Mouse (Mus musculus) urinary bladder, adult 2 months (tissue): ENCODE measurements around the gene Ddx18. TPM values are rescaled to one million over a fixed set of nuclear protein-coding genes. Genes with fewer than 3 reads are reported as not detected.

ENCODE experiments used
- DNase-seq: peaks from one replicate; pipeline ENCODE4 v3.0.0; 2022; ENCODE audit warnings: low spot score
- polyA plus RNA-seq: library from polyadenylated mRNA; depleted of rRNA; stranded (reverse); fragments of >200 nt; gene quantifications from 2 replicates; pipeline ENCODE4 v1.2.3, GENCODE M21; 2012; rRNA removed

Gene Ddx18
- 40.4 and 43.0 TPM in 2 replicates for polyA plus RNA-seq

- DNase-seq = peak; percentile 97
Measured at GRCm38 (mm10) chr1:121567521-121568489, at the start of gene Ddx18. Ddx18 (minus strand) TSS chr1:121567989.

GRCm38 (mm10) chr1:121608000-121608399, 40.2 kb upstream of the Ddx18 start:
- no peak for DNase-seq

GRCm38 (mm10) chr1:121605118-121605517, 37.3 kb upstream of the Ddx18 start:
- DNase-seq = no peak

- no peak for DNase-seq
Measured at GRCm38 (mm10) chr1:121601893-121602292, 34.1 kb upstream of the Ddx18 start.

- no peak for DNase-seq
Measured at GRCm38 (mm10) chr1:121601084-121601483, 33.3 kb upstream of the Ddx18 start.

GRCm38 (mm10) chr1:121598421-121598820, 30.6 kb upstream of the Ddx18 start:
- no peak for DNase-seq

GRCm38 (mm10) chr1:121596951-121597625, 29.3 kb upstream of the Ddx18 start:
- DNase-seq = no peak

- DNase-seq = no peak
Measured at GRCm38 (mm10) chr1:121584838-121585237, 17.0 kb upstream of the Ddx18 start.

GRCm38 (mm10) chr1:121581133-121581855, 13.5 kb upstream of the Ddx18 start:
- no peak for DNase-seq

- DNase-seq = no peak
Measured at GRCm38 (mm10) chr1:121577491-121577890, 9.7 kb upstream of the Ddx18 start.

GRCm38 (mm10) chr1:121570522-121570921, 2.7 kb upstream of the Ddx18 start:
- DNase-seq = no peak

GRCm38 (mm10) chr1:121557861-121558260, 9.9 kb downstream of the Ddx18 start:
- no peak for DNase-seq

GRCm38 (mm10) chr1:121551457-121551835, 16.3 kb downstream of the Ddx18 start:
- no peak for DNase-seq

- DNase-seq = no peak
Measured at GRCm38 (mm10) chr1:121550801-121551456, 16.9 kb downstream of the Ddx18 start.

GRCm38 (mm10) chr1:121549456-121549855, 18.3 kb downstream of the Ddx18 start:
- DNase-seq = no peak

- DNase-seq = no peak
Measured at GRCm38 (mm10) chr1:121548667-121549066, 19.1 kb downstream of the Ddx18 start.

- no peak for DNase-seq
Measured at GRCm38 (mm10) chr1:121546844-121547243, 20.9 kb downstream of the Ddx18 start.

- no peak for DNase-seq
Measured at GRCm38 (mm10) chr1:121540361-121540760, 27.4 kb downstream of the Ddx18 start.

- no peak for DNase-seq
Measured at GRCm38 (mm10) chr1:121531439-121531838, 36.4 kb downstream of the Ddx18 start.

- DNase-seq = no peak
Measured at GRCm38 (mm10) chr1:121529286-121529685, 38.5 kb downstream of the Ddx18 start.

- no peak for DNase-seq
Measured at GRCm38 (mm10) chr1:121528399-121528720, 39.4 kb downstream of the Ddx18 start, which contains the start of gene Htr5b. Htr5b (minus strand) TSS chr1:121528465.
